Mouse (Mus musculus) lung, postnatal 0 days (tissue): ENCODE measurements at regions not wholly inside any gene's neighbourhood (a gene's known extent, or its start where the extent isn't known, plus 50 kb on each side); places are given as distances from the start of the nearest gene placed in this dataset.

Source experiments
- ATAC-seq: fragments of 200-750 bp; cut with Nextera tagmentation; 2 replicates; pipeline ENCODE4 v1.8.0; 2017; ENCODE audit warnings: moderate library complexity
- DNase-seq: peaks from one replicate; pipeline ENCODE4 v3.0.0-alpha.2; 2016; ENCODE audit warnings: low spot score
- H3K27ac ChIP-seq: fragments of 300-500 bp; sonication (generic); 2 replicates; pipeline ENCODE4 v1.5.1; 2014; ENCODE audit warnings: antibody characterized with exemption, mild to moderate bottlenecking, low read length, mixed read lengths
- H3K27me3 ChIP-seq: fragments of 300-500 bp; sonication (generic); replicated peaks from 2 replicates; pipeline ENCODE4 v1.6.1; 2014; ENCODE audit warnings: low read length, mixed read lengths; ENCODE audit not compliant: insufficient read depth
- H3K36me3 ChIP-seq: fragments of 300-500 bp; sonication (generic); 2 replicates; pipeline ENCODE4 v1.6.1; 2014; ENCODE audit warnings: low read length, mixed read lengths; ENCODE audit not compliant: insufficient read depth
- H3K4me1 ChIP-seq: fragments of 300-500 bp; sonication (generic); 2 replicates; pipeline ENCODE4 v1.6.1; 2014; ENCODE audit warnings: antibody characterized with exemption, low read depth, low read length, mixed read lengths; ENCODE audit not compliant: insufficient read depth
- H3K4me2 ChIP-seq: fragments of 300-500 bp; sonication (generic); replicated peaks from 2 replicates; pipeline ENCODE4 v1.6.1; 2014; ENCODE audit warnings: low read depth, mild to moderate bottlenecking, low read length, moderate library complexity, mixed read lengths
- H3K4me3 ChIP-seq: fragments of 300-500 bp; sonication (generic); 2 replicates; pipeline ENCODE4 v1.5.1; 2014; ENCODE audit warnings: low read depth, low read length
- H3K9ac ChIP-seq: fragments of 300-500 bp; sonication (generic); replicated peaks from 2 replicates; pipeline ENCODE4 v1.6.1; 2014; ENCODE audit warnings: low read depth, mild to moderate bottlenecking
- H3K9me3 ChIP-seq: fragments of 300-500 bp; sonication (generic); 2 replicates; pipeline ENCODE4 v1.6.1; 2016; ENCODE audit warnings: low read length, mixed read lengths
- CTCF ChIP-seq: IDR thresholded peaks from 2 replicates; pipeline ENCODE4 v1.5.1; 2016; ENCODE audit warnings: antibody characterized with exemption, mild to moderate bottlenecking
- EP300 ChIP-seq: IDR thresholded peaks from 2 replicates; pipeline ENCODE4 v1.6.1; 2016; ENCODE audit warnings: antibody characterized with exemption, mild to moderate bottlenecking, control low read depth
- WGBS: fragments of 180-500 bp; shearing (Covaris S2); extraction: QIAGEN DNeasy Blood & Tissue Kit; methylation state at CpG from one replicate; pipeline ENCODE4 v1.1.7; 2014; 5-methylcytosine and 5-hydroxymethylcytosine counted together

GRCm38 (mm10) chr12:77727766-77728165, 466.3 kb upstream of the Gm6657 start:
- no peak overlapping the region for H3K4me3 ChIP-seq
- H3K4me1 ChIP-seq: no peaks in the 10 kb centered on the region
- H3K9me3 ChIP-seq: no peaks in the 10 kb centered on the region
- TF ChIP-seq CTCF: no peak
- TF ChIP-seq EP300: no peak
- WGBS: 43% methylated on average over 4 of the region's 4 CpGs
- ATAC-seq: no peak
- H3K36me3 ChIP-seq: no peaks in the 10 kb centered on the region
- H3K9ac ChIP-seq: no peak overlapping the region
- no peaks in the 10 kb centered on the region for H3K27me3 ChIP-seq
- H3K27ac ChIP-seq: no peak overlapping the region
- no peak overlapping the region for H3K4me2 ChIP-seq
- no peak for DNase-seq

GRCm38 (mm10) chr12:77739047-77739760, 454.8 kb upstream of the Gm6657 start:
- no peak for ATAC-seq
- DNase-seq: no peak

GRCm38 (mm10) chr12:77742716-77743115, 451.3 kb upstream of the Gm6657 start:
- no peak for TF ChIP-seq CTCF
- no peak for TF ChIP-seq EP300
- Histone ChIP-seq H3K9me3 (no peaks in the 10 kb centered on the region), H3K4me1 (no peaks in the 10 kb centered on the region), H3K4me2 (no peak overlapping the region), H3K27me3 (no peaks in the 10 kb centered on the region), H3K27ac (no peak overlapping the region), H3K4me3 (no peak overlapping the region), H3K9ac (no peak overlapping the region), H3K36me3 (no peaks in the 10 kb centered on the region)
- WGBS: 46% methylated on average over 3 of the region's 3 CpGs
- ATAC-seq: no peak
- no peak for DNase-seq

More at GRCm38 (mm10) chr12:77739047-77739760, 454.8 kb upstream of the Gm6657 start:
- no peak overlapping the region for H3K9ac ChIP-seq
- no peaks in the 10 kb centered on the region for H3K27me3 ChIP-seq
- no peaks in the 10 kb centered on the region for H3K4me1 ChIP-seq
- no peaks in the 10 kb centered on the region for H3K36me3 ChIP-seq
- H3K9me3 ChIP-seq: no peaks in the 10 kb centered on the region
- WGBS: 61% methylated on average over 6 of the region's 6 CpGs
- H3K27ac ChIP-seq: no peak overlapping the region
- no peak overlapping the region for H3K4me2 ChIP-seq
- no peak overlapping the region for H3K4me3 ChIP-seq
- TF ChIP-seq CTCF: no peak
- no peak for TF ChIP-seq EP300

GRCm38 (mm10) chr12:77749438-77750007, 444.5 kb upstream of the Gm6657 start:
- H3K4me2 ChIP-seq: no peak overlapping the region
- ATAC-seq: no peak
- no peak for TF ChIP-seq EP300
- TF ChIP-seq CTCF: no peak
- no peaks in the 10 kb centered on the region for H3K27me3 ChIP-seq
- no peaks in the 10 kb centered on the region for H3K36me3 ChIP-seq
- no peak overlapping the region for H3K4me3 ChIP-seq
- H3K27ac ChIP-seq: no peak overlapping the region
- H3K4me1 ChIP-seq: no peaks in the 10 kb centered on the region
- 81% methylated on average over 3 of the region's 3 CpGs for WGBS
- no peak for DNase-seq
- H3K9ac ChIP-seq: no peak overlapping the region
- H3K9me3 ChIP-seq: no peaks in the 10 kb centered on the region

- H3K27ac ChIP-seq: no peak overlapping the region
- no peaks in the 10 kb centered on the region for H3K36me3 ChIP-seq
- DNase-seq (no peak), ATAC-seq (no peak)
- TF ChIP-seq EP300: no peak
- TF ChIP-seq CTCF: no peak
- H3K4me2 ChIP-seq: no peak overlapping the region
- no peaks in the 10 kb centered on the region for H3K4me1 ChIP-seq
- no peak overlapping the region for H3K4me3 ChIP-seq
- H3K9me3 ChIP-seq: no peaks in the 10 kb centered on the region
- no peak overlapping the region for H3K9ac ChIP-seq
- H3K27me3 ChIP-seq: no peaks in the 10 kb centered on the region
- 87% methylated on average over 5 of the region's 5 CpGs for WGBS
Measured at GRCm38 (mm10) chr12:77752181-77752580, 441.9 kb upstream of the Gm6657 start.

GRCm38 (mm10) chr12:77756021-77756420, 438.0 kb upstream of the Gm6657 start:
- no peak overlapping the region for H3K27ac ChIP-seq
- WGBS: 37% methylated on average over 7 of the region's 7 CpGs

More at GRCm38 (mm10) chr12:77756021-77756420, 438.0 kb upstream of the Gm6657 start:
- ATAC-seq: no peak
- Histone ChIP-seq H3K9ac (no peak overlapping the region), H3K9me3 (no peaks in the 10 kb centered on the region), H3K4me2 (no peak overlapping the region), H3K4me3 (no peak overlapping the region), H3K27me3 (no peaks in the 10 kb centered on the region), H3K4me1 (no peaks in the 10 kb centered on the region), H3K36me3 (no peaks in the 10 kb centered on the region)
- TF ChIP-seq EP300 (no peak), CTCF (no peak)
- DNase-seq: no peak
